In genomic region chr11:23665798-23666501, GRCm38 (mm10) we compare ENCODE assay signal across 8 mouse cellular contexts. TPM values are rescaled to one million over a fixed set of nuclear protein-coding genes. Genes with fewer than 3 reads are reported as not detected.
DNase-seq lines count a peak whose midpoint lies in the region; ATAC-seq and TF ChIP-seq lines count a peak whose summit lies in the region.

Gene Pex13 (minus strand): TSS chr11:23665959.

- peaks cover 24% of the 10 kb centered on the region for H3K4me1 ChIP-seq in forebrain, embryonic 15.5 days
- peaks cover 3% of the 10 kb centered on the region for H3K4me1 ChIP-seq in lung, adult 2 months (ENCODE audit: control insufficient read depth, insufficient read depth, low read length)

- peak; percentile 97 for DNase-seq in ES-CJ7 (ENCODE audit: low read depth, low spot score)
- peak; percentile 82 for DNase-seq in cerebellum, adult 11 months
- peak; percentile 86 for DNase-seq in heart, postnatal 25 days (ENCODE audit: low spot score)
- DNase-seq in layer of hippocampus, adult 18-20 months (ENCODE audit: low spot score in 2 of 2), result peak; percentile 87 to 90
- DNase-seq in lung, adult 2 months, result peak; percentile 91
- peak; percentile 86 to 91 for DNase-seq in thymus, adult 18-20 months

- H3K36me3 ChIP-seq in forebrain, embryonic 15.5 days, result 0 out of 2 replicates have a peak, but pooled peaks cover under 1% of the 10 kb centered on the region

- H3K4me3 ChIP-seq in forebrain, embryonic 15.5 days, result peak within 1 kb of the TSS; percentile 98
- peak within 1 kb of the TSS; percentile 88 for H3K4me3 ChIP-seq in lung, adult 2 months (replicated peaks; ENCODE audit: extremely low read depth, low read depth, low read length)

- H3K27me3 ChIP-seq in forebrain, embryonic 15.5 days, result no peaks in the 10 kb centered on the region

- peak within 1 kb of the TSS; percentile 87 for H3K9ac ChIP-seq in forebrain, embryonic 15.5 days (replicated peaks)

- intact Hi-C loops in heart, postnatal 25 days (cut with DNase I), result loop anchor here (2.0 kb wide), 1 partner anchor 105 kb away; the partner anchor contains the start of gene Rel

- WGBS in forebrain, embryonic 15.5 days, result under 1% methylated on average over 49 of the region's 49 CpGs
- under 1% methylated on average over 49 of the region's 49 CpGs for WGBS in lung, adult 2 months

- peak; percentile 97 for ATAC-seq in forebrain, embryonic 15.5 days (replicated peaks)
- peak; percentile 97 for ATAC-seq in neutrophil, adult 5-6 weeks (ENCODE audit: extremely low read depth, insufficient number of reproducible peaks, low FRiP score, poor library complexity, severe bottlenecking)

- TF ChIP-seq CTCF in lung, adult 2 months (IDR thresholded peaks at IDR 0.05; ENCODE audit: insufficient read depth, low read length), result no peak

- H3K9me3 ChIP-seq in forebrain, embryonic 15.5 days, result no peaks in the 10 kb centered on the region

- H3K4me2 ChIP-seq in forebrain, embryonic 15.5 days (replicated peaks), result peak within 1 kb of the TSS; percentile 66

- TF ChIP-seq POLR2A in lung, adult 2 months (IDR thresholded peaks at IDR 0.05; ENCODE audit: borderline replicate concordance, extremely low read depth, low read depth, low read length), result peak; percentile 79

- H3K27ac ChIP-seq in forebrain, embryonic 15.5 days (replicated peaks), result peak within 1 kb of the TSS; percentile 98

RNA-seq across cellular contexts. Expression of gene Pex13, which starts in this region (rescaled TPM):
- 36.4 and 38.9 TPM in 2 replicates for polyA plus RNA-seq in forebrain, embryonic 15.5 days (2015; fragmentation: Nextera tagmentation; extraction: Ambion mirVana)
- total RNA-seq in heart, postnatal 25 days (2021), result 10 to 100 TPM; 22.2 to 26.3 TPM
- total RNA-seq in layer of hippocampus, adult 18-20 months (2021), result 10 to 100 TPM; 23.9 to 25.0 TPM
- polyA plus RNA-seq in lung, adult 2 months (2012; rRNA removed), result 4.3 and 5.1 TPM in 2 replicates
- 16.1 and 18.5 TPM in 2 replicates for total RNA-seq in neutrophil, adult 5-6 weeks (2017)

Comparison
In these comparisons a context has a peak if more than half of its experiments do, and no peak if none do; other contexts are left out.
1. Peak in every context shown above with its lines: DNase-seq, ATAC-seq, H3K4me3 ChIP-seq and H3K27ac ChIP-seq.